Mouse (Mus musculus) ovary, postnatal 10 days (tissue): ENCODE measurements around the gene Amotl2.
"Not testable (repeated sequence)": the region's sequence is repeated elsewhere in the genome, so short reads cannot be mapped to it uniquely, and the experiment has no call there.

ENCODE experiments used
- DNase-seq: peaks from one replicate; pipeline ENCODE4 v3.0.0; 2022; ENCODE audit warnings: low spot score

Gene Amotl2

DNA sequence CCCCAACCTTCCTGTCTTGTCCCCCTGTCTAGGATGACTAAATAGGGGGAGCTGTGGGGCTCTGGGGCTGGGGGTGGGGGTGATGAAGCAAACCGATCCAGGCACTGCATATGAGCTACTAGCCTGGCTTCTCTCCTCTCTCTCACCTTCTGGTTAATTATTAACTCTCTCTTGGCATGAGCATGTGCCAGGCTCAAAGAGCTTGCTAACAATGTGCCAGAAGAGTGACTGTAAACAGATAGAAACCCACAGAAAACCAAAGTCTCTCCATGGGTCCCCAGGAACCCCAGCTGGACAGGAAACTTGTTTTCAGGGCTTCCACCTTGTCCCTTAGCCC is 18.2 kb downstream of the Amotl2 start:
- DNase-seq = no peak

- no peak for DNase-seq
Measured at GRCm38 (mm10) chr9:102735231-102735630, 18.8 kb downstream of the Amotl2 start.

DNA sequence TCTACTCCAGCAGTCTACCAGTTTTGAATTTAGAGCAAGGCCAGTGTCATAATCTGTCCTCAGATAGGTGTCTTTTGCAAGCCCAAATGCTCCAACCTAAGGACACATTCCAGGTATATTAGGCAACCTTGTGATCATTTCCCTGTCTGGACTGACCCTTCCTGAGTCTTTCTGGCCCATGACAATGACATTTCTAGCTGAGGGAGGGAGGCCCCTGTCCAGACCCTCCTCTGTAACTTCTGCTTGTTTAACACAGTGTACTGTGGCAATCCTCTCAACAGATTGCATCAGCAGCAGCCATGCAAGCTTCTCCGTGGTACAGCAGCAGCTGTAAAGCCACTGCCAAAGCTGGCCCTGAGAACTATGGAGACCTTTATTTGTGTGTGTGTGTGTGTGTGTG is 19.5 kb downstream of the Amotl2 start:
- DNase-seq = no peak

DNA sequence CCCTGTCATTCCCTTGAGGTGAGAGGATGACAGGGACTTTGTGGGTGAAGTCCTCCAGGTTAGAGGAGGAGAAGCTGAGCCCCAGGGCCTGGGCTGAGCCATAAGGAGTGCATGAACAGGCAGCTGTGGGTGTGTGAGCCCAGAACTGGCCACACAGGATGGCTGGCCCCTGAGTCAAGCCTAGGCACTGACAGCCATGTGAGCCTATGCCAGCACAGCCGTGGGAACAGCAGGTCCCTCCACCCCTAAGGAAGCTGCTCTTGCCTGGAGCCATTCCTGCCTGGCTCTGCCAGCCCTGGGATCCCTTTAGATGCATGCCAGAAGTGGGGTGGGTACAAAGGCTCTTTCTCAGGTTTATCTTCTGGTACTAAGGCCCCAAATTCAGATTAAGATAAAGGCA is 20.9 kb downstream of the Amotl2 start:
- no peak for DNase-seq

DNA sequence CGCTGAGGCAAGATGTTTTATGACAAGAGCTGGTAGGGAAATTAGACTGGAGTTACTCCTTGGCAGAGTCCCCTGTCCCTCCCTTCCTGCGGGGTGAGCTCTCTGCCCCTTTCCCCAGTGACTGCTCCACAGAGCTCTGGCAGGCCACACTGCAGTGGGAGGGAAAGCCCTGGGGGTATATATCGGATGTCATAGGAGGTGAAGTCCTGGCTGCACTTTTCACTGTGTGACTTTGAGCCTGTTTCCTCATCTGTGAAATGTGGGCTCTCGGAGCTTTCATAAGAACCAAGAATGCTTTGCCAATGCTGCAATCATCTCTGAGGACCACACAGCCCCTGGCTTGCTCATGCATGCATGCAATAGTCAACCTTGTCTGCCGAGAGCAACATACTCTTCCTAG is 30.3 kb downstream of the Amotl2 start:
- DNase-seq = no peak

GRCm38 (mm10) chr9:102747902-102748301 is 31.4 kb downstream of the Amotl2 start:
- no peak for DNase-seq

DNA sequence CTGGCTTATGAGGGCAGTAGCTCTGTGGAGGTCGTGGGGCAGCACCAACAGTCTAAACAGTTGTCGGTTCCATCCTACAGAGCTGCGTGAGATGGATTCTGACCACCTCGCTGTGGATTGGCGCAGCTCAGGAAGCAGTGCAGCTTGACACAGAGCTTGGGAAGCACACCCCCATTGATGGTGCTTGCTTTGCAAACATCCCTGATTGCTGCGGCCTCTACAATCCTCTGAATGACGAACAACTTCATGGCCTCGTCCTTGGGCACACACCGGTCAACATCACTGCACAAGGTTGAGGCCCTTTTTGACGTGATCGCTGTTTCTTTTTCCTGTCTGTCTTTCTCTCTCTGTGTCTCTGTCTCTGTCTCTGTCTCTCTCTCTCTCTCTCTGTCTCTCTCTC is 32.7 kb downstream of the Amotl2 start:
- no peak for DNase-seq

DNA sequence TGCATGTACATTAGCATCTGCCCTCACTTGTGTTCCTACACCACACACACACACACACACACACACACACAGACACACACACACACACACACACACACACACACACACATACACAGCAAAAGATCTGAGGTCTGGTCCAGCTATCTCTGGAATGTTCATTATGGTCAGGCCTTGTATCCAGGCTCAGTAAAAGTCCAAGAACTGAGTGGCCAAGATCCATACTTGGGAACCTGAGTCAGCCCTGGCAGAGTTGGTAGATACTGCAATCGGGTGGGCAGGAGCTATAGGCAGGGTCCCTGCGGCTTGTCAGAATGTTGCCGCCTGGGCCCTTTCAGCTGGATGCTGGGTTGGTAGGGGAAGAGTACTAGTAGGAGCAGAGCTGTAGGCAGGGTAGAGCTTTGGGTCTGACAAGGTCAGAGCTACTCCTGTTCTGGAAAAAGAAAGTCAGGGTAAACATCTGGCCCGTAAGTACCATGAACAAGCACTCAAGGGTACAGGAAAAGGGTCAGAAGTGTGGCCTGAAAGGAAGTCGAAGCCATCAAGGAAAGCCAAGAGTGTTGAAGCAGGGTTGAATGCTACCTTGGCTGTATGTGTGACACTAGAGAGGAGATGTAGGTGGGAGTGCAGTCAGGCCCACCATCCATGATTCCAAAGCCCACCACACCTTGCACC is 35.3 kb downstream of the Amotl2 start:
- DNase-seq = no peak

- no peak for DNase-seq
Measured at GRCm38 (mm10) chr9:102753299-102753698, 36.8 kb downstream of the Amotl2 start.

DNA sequence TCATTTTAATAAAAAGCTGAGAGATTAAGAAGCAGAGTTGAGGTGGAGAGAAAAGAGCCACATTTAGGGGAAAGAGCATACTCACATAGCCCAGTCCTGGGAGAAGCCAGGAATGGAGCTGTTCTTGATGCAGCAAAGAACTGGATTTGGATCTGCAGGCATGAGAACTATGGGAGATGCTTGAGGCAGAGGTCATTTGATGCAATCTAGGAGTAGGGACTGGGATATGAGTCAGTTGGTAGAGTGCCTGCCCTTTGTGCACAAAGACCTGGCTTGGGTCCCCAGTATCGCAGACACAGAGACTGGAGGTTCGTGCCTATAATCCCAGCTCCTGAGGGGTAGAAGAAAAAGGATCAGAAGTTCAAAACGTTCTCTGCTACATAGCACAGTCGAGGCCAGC is 38.7 kb downstream of the Amotl2 start:
- DNase-seq = no peak

- no peak for DNase-seq
Measured at GRCm38 (mm10) chr9:102755591-102756270, 39.3 kb downstream of the Amotl2 start.

- DNase-seq = no peak
Measured at GRCm38 (mm10) chr9:102756352-102756751, 39.9 kb downstream of the Amotl2 start.

GRCm38 (mm10) chr9:102758851-102759250 is 42.4 kb downstream of the Amotl2 start:
- DNase-seq = no peak

- DNase-seq = no peak
Measured at GRCm38 (mm10) chr9:102759581-102760001, 43.1 kb downstream of the Amotl2 start.

- no peak for DNase-seq
Measured at GRCm38 (mm10) chr9:102761599-102761998, 45.1 kb downstream of the Amotl2 start.

GRCm38 (mm10) chr9:102762836-102763235 is 46.4 kb downstream of the Amotl2 start:
- no peak for DNase-seq

DNA sequence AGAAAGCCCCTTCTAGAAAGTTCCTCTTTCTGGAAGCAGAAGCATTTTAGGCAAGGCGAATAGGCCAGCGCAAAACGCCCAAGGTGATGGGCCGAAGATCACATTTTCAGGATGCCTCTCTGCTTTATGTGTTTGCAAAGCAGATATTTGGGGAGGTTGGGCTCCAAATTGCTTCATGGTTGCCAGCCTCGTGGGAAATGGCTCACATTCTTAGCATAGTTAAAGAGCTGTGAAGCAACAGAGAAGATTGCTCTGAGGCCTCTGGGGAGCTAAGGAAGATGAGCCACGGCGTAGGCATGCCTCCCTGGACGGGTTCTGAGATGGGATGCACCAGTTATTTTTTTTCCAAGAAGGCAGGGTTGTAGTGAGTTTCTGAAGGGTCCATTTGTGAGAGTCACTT is 47.0 kb downstream of the Amotl2 start:
- no peak for DNase-seq

DNA sequence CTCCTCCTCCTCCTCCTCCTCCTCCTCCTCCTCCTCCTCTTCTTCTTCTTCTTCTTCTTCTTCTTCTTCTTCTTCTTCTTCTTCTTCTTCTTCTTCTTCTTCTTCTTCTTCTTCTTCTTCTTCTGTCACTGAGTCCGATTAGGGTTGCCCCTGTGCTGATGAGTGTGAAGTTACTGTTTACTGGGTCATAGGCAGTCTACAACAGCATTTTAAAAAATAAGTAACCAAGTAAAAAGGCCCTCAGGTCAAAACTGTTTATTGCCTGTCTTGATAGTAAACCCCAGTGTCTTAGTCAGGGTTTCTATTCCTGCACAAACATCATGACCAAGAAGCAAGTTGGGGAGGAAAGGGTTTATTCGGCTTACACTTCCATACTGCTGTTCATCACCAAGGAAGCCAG is 48.1 kb downstream of the Amotl2 start:
- not testable (repeated sequence) for DNase-seq

GRCm38 (mm10) chr9:102766741-102767140 is 50.3 kb downstream of the Amotl2 start:
- no peak for DNase-seq

GRCm38 (mm10) chr9:102769257-102769656 is 52.8 kb downstream of the Amotl2 start:
- no peak for DNase-seq

DNA sequence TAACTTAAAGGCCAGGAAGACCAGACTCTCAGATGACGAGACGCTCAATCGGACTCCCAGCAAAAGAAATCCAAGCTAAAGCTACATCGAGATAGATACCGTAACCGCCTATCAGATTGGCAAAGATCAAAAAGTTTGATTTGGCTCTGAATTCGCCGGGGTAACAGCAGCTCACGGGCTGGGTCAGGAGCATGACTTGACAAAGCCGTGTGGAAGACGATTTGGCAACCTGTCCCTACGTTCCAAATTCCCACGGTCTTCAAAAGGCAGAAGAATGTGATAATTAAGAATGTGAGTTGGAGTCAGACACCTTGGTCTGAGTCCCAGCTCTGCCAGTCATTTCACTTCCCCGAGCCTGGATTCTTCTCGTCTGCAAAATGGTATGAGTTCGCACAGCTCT is 53.7 kb downstream of the Amotl2 start:
- no peak for DNase-seq

DNA sequence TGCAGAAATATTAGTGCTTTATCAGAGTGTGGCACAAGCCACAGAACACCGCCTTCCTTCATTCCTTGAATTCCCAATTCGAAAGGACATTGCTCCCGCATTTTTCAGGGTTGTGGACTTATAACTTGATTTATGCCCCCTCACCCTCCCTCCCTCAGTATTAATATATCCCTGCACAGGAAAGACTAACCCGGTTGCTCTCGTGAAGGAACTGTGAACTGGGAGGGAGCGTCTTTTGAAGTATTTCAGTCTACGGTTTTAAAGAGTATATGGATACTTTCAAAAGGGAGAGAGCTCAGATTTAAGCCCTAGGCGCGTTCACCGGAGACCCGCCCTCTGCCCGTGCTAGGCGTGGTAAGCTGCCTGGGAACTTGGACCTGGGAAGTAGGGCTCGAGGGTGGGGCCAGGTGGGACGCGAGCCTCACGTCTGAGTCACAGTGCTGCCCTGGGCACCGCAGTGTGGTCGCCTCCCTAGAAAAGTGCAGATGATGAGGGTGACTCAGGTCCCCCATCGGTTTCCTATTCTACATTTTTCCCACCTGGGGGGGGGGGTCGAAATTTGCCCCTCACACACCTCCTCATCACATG is 54.9 kb downstream of the Amotl2 start:
- DNase-seq = no peak
